Mouse (Mus musculus) induced T-regulatory cell, adult 2 months (primary cell): ENCODE measurements around the gene Elmo1.

Experiments
- DNase-seq: peaks from one replicate; pipeline ENCODE4 v3.0.0-alpha.2; 2012; ENCODE audit warnings: low read depth

Gene Elmo1

GRCm38 (mm10) chr13:20472891-20473539 is 382.6 kb downstream of the Elmo1 start:
- no peak for DNase-seq

DNA sequence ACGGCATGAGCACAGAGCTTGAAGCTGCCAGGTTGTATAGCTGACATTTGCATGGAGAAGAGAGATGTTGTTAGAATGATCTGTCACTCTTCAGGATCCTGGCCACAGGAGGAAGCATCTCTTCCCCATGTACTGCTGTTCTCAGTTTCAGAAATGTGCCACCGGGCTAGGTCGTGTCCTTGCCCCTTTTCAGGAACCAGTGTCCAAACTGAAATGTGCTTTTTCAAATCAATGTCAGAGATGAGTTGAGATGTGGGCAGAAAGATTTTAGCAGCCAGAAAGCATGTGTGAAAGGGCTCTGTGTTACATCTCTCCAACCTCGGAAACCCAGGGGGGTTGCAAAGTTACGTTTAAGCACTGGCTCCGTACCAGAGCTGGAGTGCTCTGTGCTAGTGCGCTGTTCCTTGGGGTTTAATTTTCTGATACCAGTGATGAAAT is 383.3 kb downstream of the Elmo1 start:
- DNase-seq: no peak

DNA sequence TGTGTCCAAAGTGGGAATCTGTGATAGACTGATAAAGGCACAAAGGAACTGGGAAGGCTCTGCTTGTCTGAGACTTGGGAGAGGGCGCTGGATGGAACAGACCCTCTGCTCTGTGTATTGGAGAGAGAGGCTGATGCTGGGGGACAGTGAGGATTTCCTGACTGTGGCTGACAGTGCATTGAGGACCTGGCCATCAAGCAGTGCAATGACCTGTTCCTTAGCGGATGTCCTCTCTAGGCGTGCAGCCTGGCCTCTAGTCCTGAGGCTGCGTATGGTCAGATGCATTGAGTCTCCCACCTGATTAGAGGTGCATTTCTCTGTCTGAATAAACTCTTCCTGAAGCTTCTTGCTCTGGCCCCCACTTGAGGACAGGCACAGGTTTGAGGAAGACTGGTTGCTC is 384.2 kb downstream of the Elmo1 start:
- no peak for DNase-seq

DNA sequence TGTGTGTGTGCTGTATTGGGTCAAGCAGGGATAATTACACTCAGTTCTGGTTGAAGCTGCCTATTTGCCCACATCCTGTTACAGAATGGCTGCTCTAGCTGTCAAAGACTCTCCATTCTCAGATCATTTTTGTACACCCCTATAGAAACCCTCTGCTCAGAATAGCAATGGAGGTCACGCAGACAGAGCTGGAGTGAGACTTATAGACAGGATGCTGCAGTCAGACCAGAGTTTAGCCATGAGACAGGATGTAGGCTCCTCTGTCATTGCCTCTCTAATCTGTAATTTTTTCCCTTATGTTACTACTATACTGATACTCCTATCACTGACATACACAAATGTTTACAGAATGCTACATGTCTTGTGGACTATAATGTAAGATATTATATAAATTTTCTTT is 391.4 kb downstream of the Elmo1 start:
- DNase-seq: no peak

DNA sequence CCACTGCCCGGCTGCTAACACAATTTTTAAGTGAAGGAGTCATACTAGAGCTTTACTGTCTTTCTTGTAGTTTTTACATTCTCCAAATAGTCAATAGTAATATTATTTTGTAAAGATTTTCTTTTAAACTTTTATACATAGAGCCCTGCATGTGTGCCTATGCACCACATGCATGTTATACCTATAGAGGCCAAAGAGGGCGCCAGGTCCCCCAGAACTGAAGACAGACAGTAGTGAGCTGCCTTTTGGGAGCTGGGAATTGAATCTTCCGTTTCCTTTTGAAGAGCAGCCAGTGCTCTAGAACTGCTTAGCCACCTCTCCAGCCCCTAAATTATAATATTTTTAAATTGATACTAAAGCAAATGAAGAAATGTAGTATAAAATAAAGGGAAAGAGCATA is 398.7 kb downstream of the Elmo1 start:
- DNase-seq: peak; percentile 57

DNA sequence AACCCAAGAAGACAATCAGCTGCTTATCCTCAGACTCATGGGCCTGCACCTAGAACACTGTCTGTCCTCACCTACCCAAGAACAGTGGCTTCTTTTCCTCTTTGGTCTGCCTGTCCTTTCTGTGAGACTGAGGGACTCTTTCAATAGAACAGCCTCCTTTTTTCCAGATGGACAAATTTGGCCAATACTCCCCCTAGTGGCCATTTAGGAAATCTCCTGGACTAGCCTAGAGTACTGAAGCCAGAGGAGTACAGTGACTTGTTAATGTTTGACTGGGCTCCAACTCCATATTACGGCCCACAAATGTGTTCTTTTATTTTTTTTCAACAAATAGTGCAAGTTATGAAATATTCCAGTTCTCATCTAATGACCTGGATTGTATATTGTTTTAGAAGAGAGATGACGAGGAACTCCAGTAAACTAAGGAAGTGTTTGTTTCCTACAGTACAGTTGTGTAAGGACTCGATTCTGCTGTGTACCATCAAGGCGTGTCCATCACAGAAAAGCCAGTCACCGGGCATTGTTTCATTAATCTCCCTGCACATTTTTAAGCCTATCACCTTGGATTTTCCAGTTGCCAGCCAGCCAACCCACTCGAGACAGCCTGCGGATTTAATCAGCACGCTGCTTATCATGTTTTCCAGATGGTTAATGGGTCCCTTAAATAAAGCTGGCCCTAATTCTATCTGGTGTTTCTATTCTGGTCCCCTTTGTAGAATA is 399.5 kb downstream of the Elmo1 start:
- peak; percentile 73 for DNase-seq

GRCm38 (mm10) chr13:20490860-20491594 is 400.6 kb downstream of the Elmo1 start:
- no peak for DNase-seq

DNA sequence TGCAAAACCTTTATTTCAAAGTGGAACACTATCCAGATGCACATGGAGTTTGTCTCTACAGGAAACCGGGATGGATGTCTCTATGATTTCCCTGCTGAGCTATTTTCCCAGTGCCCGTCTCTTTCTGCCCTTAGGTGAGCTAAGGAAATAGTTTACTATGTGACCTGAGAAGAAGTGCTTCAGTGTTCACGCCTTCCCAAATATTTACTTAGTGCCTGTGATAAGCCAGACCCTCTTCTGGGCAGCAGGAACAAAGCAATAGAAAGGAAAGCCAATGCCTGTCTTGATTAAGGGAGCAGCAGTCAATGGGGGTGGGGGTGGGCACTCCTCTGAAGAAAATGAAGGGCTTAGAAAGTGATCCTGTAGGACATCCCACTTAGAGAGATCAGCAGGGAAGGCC is 401.3 kb downstream of the Elmo1 start:
- no peak for DNase-seq

DNA sequence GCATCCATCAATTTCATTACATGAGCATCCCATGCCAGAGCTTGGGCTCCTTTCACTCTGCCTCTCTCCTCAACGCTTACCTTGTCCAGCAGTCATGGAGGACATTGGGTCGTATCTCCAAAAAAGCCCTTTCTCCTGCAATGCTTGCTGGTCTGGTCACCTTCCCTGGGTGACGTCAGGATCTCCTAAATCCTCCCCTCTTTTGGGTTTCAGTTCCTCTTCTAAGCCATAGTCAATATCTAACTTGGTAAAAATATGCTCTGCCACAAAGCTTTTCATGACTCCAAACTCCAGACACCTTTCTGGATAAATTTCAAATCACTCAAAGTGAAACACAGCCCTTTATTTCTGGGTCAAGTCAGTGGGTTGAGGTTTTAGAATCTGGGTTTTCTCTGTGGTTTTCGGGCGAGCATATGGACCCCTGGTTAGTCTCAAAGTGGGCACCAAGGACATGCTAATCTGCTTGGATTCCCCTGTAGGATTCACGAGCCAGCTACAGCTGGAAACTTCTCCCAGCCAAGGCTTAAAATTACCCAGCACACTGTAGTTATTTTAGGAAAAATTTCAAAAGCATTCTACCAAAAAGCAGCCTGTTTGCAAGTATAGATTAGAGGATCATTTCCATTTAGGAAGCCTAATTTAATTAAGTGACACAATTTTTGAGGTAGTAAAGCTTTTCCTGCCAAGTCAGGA is 403.8 kb downstream of the Elmo1 start:
- DNase-seq: no peak

DNA sequence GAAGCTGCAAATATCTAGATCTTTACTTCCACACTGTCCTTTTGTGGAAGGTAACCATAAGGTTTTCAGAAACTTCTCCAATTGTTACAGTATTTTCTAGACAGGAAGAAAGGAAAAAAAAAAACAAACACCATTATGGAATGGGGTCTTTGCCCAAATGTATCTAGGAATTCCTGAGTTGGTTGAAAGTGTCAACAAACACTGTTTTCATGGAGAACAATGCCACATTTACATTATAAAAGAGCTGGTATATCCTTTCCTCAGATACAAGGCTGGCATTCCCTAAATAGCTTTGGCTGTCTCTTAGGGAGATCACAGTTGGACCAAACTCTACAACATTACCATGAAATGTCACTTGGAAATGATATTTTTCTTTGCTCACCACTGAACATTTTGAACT is 411.5 kb downstream of the Elmo1 start:
- no peak for DNase-seq

DNA sequence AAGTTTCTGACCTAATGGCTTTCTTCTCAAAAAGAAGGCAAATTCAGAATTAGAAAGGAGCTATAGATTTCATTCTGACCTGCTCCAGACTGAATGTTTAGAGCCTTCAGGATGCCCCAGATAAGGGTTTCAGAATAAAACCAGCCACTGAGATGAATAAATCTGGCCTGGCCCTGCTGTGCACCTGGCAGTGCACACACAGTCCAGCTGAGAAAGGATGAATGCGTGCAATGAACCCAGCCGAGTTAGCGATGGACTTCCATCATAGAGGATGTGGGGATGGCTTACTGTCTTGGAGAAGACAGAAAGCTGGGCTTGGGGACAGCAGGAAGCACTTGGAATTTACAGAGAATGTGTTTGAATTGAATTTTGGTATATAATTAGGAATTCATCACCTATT is 413.0 kb downstream of the Elmo1 start:
- DNase-seq: no peak

DNA sequence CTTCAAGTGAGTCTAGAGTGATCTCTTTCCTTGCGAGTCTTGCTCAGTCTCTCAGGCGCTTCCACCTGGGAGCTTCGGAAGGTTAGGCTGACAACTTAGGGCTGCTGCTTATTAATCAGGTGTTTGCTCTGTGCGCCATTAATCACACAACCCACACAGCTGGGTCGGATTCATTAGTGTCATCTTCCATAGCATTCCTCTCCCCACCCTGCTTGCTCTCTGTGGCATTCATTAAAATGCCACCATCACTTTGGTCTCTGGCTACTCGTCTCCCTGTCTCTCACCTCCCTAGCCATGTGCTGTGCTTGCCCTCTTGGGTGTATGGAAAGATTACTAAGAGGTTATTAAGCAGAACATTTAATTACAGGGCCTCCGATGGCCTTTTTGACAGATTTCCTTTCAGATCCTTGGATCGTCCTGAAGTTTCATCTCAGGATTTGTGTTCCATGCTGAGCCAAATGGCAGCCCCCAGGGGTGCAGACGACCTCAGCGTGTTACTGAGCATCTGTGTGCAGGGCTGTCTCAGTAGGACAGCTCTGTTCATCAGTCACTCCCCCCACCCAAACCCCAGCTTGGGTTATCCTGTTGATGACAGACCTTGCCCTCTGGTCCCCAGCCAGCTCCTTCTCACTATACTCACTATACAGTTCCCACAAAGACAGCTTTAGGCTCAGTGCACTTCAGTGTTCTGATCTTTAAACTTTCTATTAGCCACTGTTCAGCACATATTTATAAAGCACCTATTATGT is 417.2 kb downstream of the Elmo1 start:
- no peak for DNase-seq

GRCm38 (mm10) chr13:20511026-20511425 is 420.6 kb downstream of the Elmo1 start:
- no peak for DNase-seq

DNA sequence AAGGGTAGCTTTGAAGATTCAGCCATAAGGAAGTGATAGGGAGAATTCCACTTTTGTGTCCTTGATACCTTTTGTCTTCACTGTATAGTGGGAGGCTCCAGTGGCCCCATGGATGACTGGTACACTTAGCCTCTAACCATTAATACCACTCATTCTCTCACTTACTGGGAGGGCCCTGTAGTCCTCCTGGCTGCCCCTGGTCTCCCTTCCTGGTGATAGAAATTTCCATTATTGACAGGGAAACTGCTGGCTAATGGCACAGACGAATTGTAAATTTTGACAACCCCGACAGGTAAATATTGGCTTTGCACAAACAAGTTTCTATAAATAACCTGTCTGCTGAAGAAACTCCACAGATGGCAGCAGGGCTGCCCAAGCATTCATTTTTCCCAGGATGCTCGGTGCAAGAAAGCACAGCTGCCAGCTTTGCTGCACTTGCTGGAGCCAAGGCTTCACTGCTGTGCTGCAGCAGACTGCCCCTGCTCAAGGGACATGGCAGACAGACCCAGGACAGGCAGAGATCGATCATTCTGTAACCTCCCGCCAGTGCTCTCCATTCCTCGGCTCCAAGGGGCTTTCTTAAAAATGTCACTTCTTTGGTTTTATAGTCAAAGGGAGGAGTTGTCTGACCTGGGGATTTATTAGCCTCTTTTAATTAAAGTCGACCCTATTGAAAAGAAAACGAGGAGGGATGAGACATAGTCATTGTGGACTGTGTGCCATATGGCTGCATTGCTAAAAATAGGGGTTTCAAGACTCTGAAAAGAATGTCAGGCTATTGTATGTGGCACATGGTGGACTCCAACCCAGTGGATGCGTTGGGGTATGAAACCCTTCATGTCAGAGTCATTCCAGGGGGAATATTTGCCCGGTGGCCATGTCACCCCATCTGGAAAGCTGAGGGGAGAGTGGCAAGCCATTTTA is 422.2 kb downstream of the Elmo1 start:
- no peak for DNase-seq

- DNase-seq: no peak
Measured at GRCm38 (mm10) chr13:20514721-20515120, 424.3 kb downstream of the Elmo1 start.

GRCm38 (mm10) chr13:20516096-20516495 is 425.7 kb downstream of the Elmo1 start:
- DNase-seq: no peak

DNA sequence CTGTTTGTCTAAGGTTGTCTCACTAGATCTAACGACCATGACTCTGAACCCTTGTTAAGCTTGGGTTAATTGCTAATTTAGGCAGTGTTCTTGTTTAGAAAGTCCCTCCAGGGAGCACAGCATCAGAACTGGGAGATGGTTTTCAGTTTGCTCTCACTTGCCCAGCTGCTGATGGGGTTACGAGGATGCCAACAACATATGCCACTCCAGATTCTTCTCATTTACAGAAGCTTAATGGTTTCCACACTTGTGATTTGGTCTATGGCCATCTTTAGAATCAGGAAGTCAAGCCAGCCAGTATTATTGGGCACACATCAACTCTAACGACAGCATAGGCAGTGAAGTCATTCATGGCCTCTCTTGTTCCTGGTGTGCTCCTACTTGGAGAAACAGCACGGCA is 427.3 kb downstream of the Elmo1 start:
- no peak for DNase-seq

- no peak for DNase-seq
Measured at GRCm38 (mm10) chr13:20521492-20521891, 431.1 kb downstream of the Elmo1 start.

DNA sequence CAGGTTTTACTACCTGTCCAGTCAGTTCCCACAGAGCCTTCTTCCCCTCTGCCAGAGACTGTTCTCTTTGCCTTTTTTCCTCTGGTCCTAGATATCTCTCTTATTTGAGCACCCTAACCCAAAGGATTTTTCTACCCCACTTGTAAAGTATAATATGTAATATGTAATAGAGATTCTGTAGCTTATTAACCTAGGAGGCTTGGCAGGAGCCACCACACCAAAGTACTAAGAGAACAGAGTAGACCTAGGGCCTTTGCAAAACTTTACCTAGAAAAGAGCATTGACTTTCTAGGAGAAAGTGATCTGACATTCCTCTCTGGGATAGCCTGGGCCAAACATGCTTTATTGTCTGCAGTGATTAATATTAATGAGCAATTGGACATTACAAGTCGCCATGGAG is 433.3 kb downstream of the Elmo1 start:
- DNase-seq: no peak

DNA sequence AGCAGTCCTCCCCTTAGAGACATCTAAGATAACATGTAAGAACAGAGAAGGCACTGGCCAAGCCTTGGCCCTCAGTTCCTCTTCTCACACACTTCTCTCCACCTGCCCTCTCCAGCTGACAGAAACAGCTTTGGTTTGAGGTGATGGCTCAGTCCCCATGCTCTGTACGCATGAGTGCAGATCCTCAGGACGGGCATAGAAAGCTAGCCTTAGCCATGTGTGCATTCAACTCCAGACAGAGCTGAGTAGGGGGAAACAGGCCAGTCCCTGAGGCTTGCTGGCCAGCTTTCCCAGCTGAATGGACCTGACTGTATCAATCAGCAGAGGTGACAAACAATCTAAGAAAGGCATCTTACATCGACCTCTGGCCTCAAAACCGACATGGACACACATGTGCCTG is 435.4 kb downstream of the Elmo1 start:
- DNase-seq: no peak

DNA sequence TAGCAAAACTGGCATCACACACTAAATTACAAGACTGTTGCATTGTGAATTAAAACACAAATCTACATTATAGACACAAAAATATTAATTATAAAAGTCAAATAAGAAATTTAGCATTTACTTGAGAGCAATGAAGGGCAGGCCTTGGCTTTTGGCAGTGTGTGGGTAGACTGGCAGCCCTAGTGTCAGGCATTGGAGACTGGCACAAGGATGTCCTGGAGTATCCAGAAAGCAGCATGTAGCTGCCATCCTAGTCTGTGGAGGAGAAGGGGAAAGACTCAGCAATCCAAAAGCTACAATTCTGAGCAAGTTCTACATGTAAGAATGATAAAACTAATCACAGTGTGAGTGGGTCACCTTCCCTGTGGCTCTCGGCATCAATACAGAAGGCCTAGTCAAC is 446.7 kb downstream of the Elmo1 start:
- no peak for DNase-seq
